Mouse (Mus musculus) lung, embryonic 16.5 days (tissue): ENCODE results near the gene Tmem150c. TPM values are rescaled to one million over a fixed set of nuclear protein-coding genes. Genes with fewer than 3 reads are reported as not detected.

ENCODE experiments used
- ATAC-seq: fragments of 200-750 bp; cut with Nextera tagmentation; 2 replicates; pipeline ENCODE4 v1.8.0; 2017; ENCODE audit warnings: low read depth, mild to moderate bottlenecking, moderate library complexity
- H3K27ac ChIP-seq: fragments of 300-500 bp; sonication (generic); 2 replicates; pipeline ENCODE4 v1.5.1; 2014; ENCODE audit warnings: mild to moderate bottlenecking, control low read depth, low read length
- H3K27me3 ChIP-seq: fragments of 300-500 bp; sonication (generic); 2 replicates; pipeline ENCODE4 v1.6.1; 2014; ENCODE audit warnings: low read depth, low read length, mixed read lengths; ENCODE audit not compliant: control insufficient read depth, insufficient read depth
- H3K36me3 ChIP-seq: fragments of 300-500 bp; sonication (generic); 2 replicates; pipeline ENCODE4 v1.6.1; 2014; ENCODE audit warnings: low read length; ENCODE audit not compliant: control insufficient read depth, insufficient read depth
- H3K4me1 ChIP-seq: fragments of 300-500 bp; sonication (generic); replicated peaks from 2 replicates; pipeline ENCODE4 v1.6.1; 2014; ENCODE audit warnings: low read length, mixed read lengths; ENCODE audit not compliant: control insufficient read depth, insufficient read depth
- H3K4me2 ChIP-seq: fragments of 300-500 bp; sonication (generic); 2 replicates; pipeline ENCODE4 v1.6.1; 2014; ENCODE audit warnings: low read depth, low read length, control low read depth
- H3K4me3 ChIP-seq: fragments of 300-500 bp; sonication (generic); 2 replicates; pipeline ENCODE4 v1.5.1; 2014; ENCODE audit warnings: mild to moderate bottlenecking, low read length, control low read depth
- H3K9ac ChIP-seq: fragments of 300-500 bp; sonication (generic); 2 replicates; pipeline ENCODE4 v1.6.1; 2014; ENCODE audit warnings: low read length, control low read depth
- H3K9me3 ChIP-seq: fragments of 300-500 bp; sonication (generic); 2 replicates; pipeline ENCODE4 v1.6.1; 2016; ENCODE audit warnings: low read length; ENCODE audit not compliant: control insufficient read depth
- whole genome bisulfite sequencing: fragments of 180-500 bp; shearing (Covaris S2); extraction: QIAGEN DNeasy Blood & Tissue Kit; methylation state at CpG from one replicate; pipeline ENCODE4 v1.1.7; 2014; 5-methylcytosine and 5-hydroxymethylcytosine counted together
- polyA plus RNA-seq: library from polyadenylated mRNA; unstranded; fragments of >200 nt; fragmentation: Nextera tagmentation; extraction: Ambion mirVana; gene quantifications from 2 replicates; pipeline ENCODE4 v1.2.1, GENCODE M21; 2015

Tmem150c gene
- polyA plus RNA-seq, 1 experiment from 2014 or later = 10.1 TPM

DNA sequence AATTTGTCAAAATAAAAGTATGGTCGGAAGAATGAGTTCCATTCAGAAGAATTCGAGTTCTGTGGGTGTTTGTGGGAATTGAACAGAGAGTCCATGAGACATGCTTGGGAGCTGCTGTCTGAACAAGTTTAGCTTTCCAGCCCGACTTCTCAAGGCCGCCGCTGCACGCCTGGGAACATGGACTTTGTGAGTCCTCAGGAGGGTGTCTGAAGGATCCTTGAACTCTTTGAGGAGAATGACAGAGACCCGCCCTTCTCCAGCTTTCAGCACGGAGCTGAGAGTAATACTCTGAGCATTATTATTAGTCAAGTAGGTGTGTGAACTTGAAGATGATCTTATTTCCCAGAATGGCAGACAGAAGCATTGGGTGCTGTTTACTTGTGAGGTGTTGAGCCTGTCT lies 117.1 kb downstream of the Tmem150c start:
- Histone ChIP-seq H3K4me3 (no peak overlapping the region), H3K4me2 (no peak overlapping the region), H3K27ac (no peak overlapping the region), H3K36me3 (no peaks in the 10 kb centered on the region), H3K4me1 (peaks cover 40% of the 10 kb centered on the region), H3K9ac (no peak overlapping the region), H3K9me3 (no peaks in the 10 kb centered on the region), H3K27me3 (no peaks in the 10 kb centered on the region)
- no peak for ATAC-seq
- WGBS = 69% methylated on average over 8 of the region's 8 CpGs

DNA sequence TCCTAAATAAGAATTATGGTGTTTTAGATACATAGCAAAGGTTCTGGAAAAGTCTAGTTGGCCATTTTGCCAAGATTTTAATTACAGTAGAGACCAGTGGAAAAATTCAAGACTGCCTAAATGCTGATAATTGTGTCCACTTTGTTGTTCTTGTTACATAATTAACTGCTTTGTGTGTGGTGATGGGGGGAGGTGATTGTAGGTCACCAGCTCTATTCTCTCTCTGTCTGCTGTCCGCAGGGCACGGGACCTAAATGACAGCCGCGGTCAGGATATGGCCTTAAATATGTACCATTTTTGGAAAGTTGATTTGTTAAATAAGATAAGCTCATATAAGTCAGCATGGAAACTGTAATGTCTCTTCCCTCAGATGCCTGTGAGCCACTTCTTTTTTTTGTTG lies 118.3 kb downstream of the Tmem150c start:
- WGBS = 85% methylated on average over 4 of the region's 4 CpGs
- H3K9ac ChIP-seq = no peak overlapping the region
- H3K27ac ChIP-seq = no peak overlapping the region
- no peak for ATAC-seq
- H3K4me1 ChIP-seq = peaks cover 47% of the 10 kb centered on the region
- H3K27me3 ChIP-seq = no peaks in the 10 kb centered on the region
- peak overlapping the region; percentile 91; the same call in 1 of the 2 replicates for H3K4me2 ChIP-seq
- H3K36me3 ChIP-seq = peaks cover 7% of the 10 kb centered on the region
- H3K9me3 ChIP-seq = no peaks in the 10 kb centered on the region
- H3K4me3 ChIP-seq = no peak overlapping the region

DNA sequence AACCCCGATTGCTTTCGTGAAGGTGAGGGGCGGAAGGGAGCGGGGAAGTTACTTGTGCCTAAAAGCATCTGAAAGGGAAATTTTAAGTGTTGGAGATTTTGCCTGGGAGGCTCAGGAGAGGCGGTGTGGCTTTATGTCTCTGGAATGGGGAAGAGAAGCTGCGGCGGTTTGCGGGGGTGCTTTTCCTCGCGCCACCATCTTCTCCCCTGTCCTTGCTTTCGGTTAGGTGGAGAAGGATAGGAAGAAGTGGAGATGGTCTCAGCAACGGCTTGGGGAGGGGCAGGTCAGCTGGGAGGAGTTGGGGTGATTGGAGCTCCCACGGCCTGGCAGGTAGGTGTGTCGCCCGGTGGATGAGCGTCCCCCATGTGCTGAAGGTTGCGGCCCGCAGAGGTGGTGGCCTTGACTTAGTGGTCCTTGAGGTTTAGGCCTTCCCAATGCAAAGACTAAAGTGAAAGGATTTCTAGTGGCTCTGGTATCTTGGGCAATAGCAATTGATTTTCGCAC lies 119.3 kb downstream of the Tmem150c start:
- H3K4me2 ChIP-seq = peak overlapping the region; percentile 91
- no peak for ATAC-seq
- no peaks in the 10 kb centered on the region for H3K9me3 ChIP-seq
- peaks cover 47% of the 10 kb centered on the region for H3K4me1 ChIP-seq
- H3K9ac ChIP-seq = peak overlapping the region; percentile 98
- peaks cover 9% of the 10 kb centered on the region for H3K36me3 ChIP-seq
- peak overlapping the region; percentile 93 for H3K4me3 ChIP-seq
- WGBS = under 1% methylated on average over 19 of the region's 19 CpGs
- H3K27ac ChIP-seq = peak overlapping the region; percentile 98
- no peaks in the 10 kb centered on the region for H3K27me3 ChIP-seq

DNA sequence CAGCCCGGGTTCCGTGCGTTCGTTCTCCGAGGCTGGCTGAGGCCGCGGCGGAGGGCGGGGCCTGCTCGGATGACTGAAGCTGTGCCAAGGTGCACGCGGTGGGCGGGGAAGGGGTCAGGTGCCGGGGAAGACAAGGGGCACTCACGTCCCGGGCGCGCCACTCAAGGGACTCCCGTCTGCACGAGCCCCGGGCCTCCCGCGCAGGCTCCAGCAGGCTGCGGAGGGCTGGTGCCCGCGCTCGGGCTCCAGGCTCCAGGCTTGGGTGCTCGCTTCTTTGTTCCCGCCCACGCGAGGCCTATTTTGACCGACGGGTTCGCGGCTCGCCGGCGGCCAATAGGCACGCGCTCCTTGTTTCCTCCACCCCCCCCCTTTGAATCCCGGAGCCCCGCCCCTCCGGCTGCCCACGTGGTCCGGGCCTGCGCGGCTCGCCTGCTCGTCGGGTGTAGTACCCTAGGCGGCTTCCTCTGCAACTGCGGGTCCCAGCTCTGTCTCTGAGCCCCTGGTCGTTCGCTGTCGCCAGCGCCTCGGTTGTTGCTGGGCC lies 119.9 kb downstream of the Tmem150c start, which contains the start of the genes Hnrnpdl and Enoph1:
Hnrnpdl (minus strand) TSS at position 63 of the 541 bp plus-strand sequence.
Enoph1 (plus strand) TSS at position 384 of the 541 bp plus-strand sequence.
- Histone ChIP-seq H3K4me2 (peak within 1 kb of the TSS; percentile 91), H3K4me1 (peaks cover 43% of the 10 kb centered on the region), H3K27me3 (no peaks in the 10 kb centered on the region), H3K9ac (peak within 1 kb of the TSS; percentile 98), H3K9me3 (no peaks in the 10 kb centered on the region), H3K4me3 (peak within 1 kb of the TSS; percentile 93), H3K36me3 (peaks cover 14% of the 10 kb centered on the region), H3K27ac (peak within 1 kb of the TSS; percentile 98)
- peak; percentile 87 for ATAC-seq
- WGBS = under 1% methylated on average over 55 of the region's 57 CpGs

DNA sequence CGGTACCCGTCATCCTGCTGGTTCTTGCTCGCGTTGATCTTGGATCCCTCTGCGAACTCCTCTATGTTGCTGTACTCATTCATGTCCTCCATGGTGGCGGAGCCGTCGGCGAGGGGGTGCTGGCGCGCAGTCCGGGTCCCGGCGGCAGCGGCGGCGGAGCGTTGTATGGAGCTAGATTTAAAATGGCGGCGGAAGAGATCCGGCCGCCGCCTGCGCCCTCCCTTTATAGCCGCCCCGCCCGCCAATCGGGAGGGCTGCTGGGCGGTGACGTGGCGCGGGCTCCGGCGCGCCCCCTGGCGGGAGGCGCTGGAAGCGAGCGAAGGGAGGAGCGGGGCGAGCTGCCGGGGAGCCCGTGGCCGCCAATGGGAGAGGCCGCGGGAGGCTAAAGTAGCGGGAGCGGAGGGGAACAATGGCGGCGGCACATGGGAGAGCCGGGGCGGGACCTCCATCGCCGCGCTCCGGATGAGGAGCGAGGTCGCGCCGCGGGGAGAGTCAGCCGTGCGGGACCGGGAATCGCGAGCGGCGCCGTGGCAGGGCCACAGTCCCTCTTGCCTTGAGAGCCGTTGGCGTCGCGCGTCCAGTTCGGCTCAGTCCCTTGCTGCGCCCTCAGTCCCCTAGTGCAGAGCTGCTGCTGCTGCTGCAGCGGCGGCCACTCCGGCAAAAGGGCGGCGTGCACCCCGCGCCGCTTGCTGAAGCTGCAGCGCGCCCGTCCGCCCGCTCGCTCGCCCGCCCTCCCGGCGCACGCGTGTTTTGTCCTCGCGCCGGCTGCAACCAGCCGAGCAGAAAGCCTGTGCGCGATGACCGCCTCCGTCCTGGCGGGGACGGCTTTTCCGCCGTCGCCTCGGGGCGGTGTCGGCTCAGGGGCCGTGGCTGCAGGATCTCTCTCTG lies 120.7 kb downstream of the Tmem150c start:
- Histone ChIP-seq H3K36me3 (peaks cover 21% of the 10 kb centered on the region), H3K9ac (peak overlapping the region; percentile 98), H3K27ac (peak overlapping the region; percentile 98), H3K4me1 (peaks cover 37% of the 10 kb centered on the region), H3K4me3 (peak overlapping the region; percentile 93), H3K9me3 (no peaks in the 10 kb centered on the region), H3K4me2 (peak overlapping the region; percentile 91), H3K27me3 (no peaks in the 10 kb centered on the region)
- under 1% methylated on average over 108 of the region's 113 CpGs for WGBS
- ATAC-seq = peak; percentile 82

DNA sequence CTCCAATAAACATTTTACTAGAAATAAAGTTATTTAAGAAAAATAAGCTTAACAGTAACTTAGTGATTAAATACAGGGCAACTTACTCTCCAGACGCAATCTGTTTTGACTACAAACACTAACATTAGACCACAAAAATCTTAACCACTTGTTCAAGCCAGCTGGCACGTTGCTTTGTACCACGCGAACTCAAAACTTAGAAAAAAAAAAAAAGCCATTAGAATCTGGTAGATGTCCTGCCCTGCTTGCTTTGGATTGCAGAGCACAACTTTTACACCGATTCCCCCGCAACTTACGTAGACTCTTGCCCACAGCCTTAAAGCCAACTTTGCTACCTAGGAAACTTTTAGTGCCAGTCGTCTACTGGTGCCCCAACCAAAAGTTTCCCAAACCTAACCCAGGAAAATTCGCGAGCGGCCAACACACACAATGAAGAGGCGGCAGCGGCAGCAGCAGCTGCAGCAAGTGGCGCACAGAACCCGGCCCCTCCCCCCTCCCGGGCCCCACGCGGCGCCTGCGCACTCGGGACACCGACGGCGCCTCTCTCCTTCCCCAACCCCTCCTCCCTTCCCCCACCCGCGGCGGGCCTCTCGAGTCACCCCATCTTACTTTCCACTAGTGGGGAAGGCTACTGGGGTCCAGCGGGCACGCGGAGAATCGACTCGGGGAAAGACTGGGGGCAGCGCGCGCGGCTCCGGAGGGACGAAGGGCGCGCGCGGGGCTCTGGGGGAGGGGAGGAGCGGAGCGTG lies 121.5 kb downstream of the Tmem150c start:
- Histone ChIP-seq H3K27me3 (no peaks in the 10 kb centered on the region), H3K36me3 (peaks cover 24% of the 10 kb centered on the region), H3K9me3 (no peaks in the 10 kb centered on the region), H3K4me2 (peak overlapping the region; percentile 98), H3K4me3 (peak overlapping the region; percentile 93), H3K9ac (peak overlapping the region; percentile 98), H3K4me1 (peaks cover 31% of the 10 kb centered on the region), H3K27ac (peak overlapping the region; percentile 95)
- ATAC-seq = peak; percentile 42
- WGBS = under 1% methylated on average over 35 of the region's 45 CpGs

DNA sequence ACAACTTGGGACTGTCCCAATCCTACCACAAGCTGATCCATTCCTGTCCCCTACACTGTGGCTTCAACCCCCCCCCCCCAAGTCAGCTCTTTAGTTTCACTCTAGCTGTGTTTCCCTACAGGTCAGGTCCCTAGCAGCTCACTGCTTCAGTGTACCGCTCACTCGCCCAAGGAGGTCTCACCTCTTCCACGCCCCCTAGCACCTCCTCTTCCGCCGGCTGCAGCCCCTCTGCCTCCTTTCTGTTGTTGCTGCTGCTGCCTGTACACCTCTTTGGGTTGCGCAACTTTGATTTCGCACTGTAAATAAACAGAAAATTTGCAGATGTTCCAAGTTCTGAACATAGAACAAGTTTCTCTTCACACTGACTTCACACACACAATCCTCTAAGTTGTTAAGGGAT lies 122.9 kb downstream of the Tmem150c start:
- H3K27ac ChIP-seq = no peak overlapping the region
- H3K27me3 ChIP-seq = no peaks in the 10 kb centered on the region
- 6% methylated on average over 7 of the region's 7 CpGs for WGBS
- H3K9ac ChIP-seq = peak overlapping the region; percentile 57
- peaks cover 37% of the 10 kb centered on the region for H3K36me3 ChIP-seq
- H3K4me3 ChIP-seq = peak overlapping the region; percentile 93
- peak overlapping the region; percentile 98 for H3K4me2 ChIP-seq
- no peaks in the 10 kb centered on the region for H3K9me3 ChIP-seq
- no peak for ATAC-seq
- H3K4me1 ChIP-seq = peaks cover 23% of the 10 kb centered on the region

DNA sequence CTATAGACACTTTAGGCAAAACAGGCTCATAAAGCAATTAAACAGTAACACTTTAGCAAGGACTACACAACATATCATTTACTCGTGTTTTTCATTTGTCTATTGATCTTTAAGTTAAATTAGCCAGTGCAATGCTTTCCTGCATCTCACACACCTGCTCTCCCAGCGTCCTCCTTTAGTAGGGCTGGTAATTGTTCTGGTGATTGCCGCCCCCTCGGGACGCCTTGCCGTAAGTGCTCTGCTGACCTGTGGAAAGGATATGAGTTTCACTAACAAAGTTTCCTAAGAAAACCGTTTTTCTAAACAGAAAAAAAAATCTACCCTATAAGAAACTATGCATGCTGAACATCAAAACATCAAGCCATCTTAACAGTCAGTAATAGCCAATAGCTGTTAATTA lies 123.7 kb downstream of the Tmem150c start:
- Histone ChIP-seq H3K27ac (no peak overlapping the region), H3K36me3 (peaks cover 37% of the 10 kb centered on the region), H3K9me3 (no peaks in the 10 kb centered on the region), H3K4me1 (peaks cover 23% of the 10 kb centered on the region), H3K9ac (no peak overlapping the region), H3K4me2 (peak overlapping the region; percentile 29; the same call in 1 of the 2 replicates), H3K4me3 (peak overlapping the region; percentile 15; the same call in 1 of the 2 replicates), H3K27me3 (no peaks in the 10 kb centered on the region)
- ATAC-seq = no peak
- WGBS = 42% methylated on average over 7 of the region's 7 CpGs
